Mouse (Mus musculus) heart, postnatal 14 days (tissue): ENCODE measurements around the gene Phykpl. TPM values are rescaled to one million over a fixed set of nuclear protein-coding genes. Genes with fewer than 3 reads are reported as not detected.
A peak's percentile ranks its signal among the peaks of the same experiment; 100 is the strongest.
"Not testable (repeated sequence)": the region's sequence is repeated elsewhere in the genome, so short reads cannot be mapped to it uniquely, and the experiment has no call there.

Experiments used
- DNase-seq, 2 experiments: peaks; one replicate each; pipeline ENCODE4 v3.0.0; 2021 to 2022
- intact Hi-C: fragments of 180-260 bp; cut with DNase I; formaldehyde crosslinking; loops from one replicate; pipeline ENCODE4 v1.15.1; 2025
- total RNA-seq, 2 experiments: library from RNA; stranded (reverse); gene quantifications; 2 replicates each; pipeline ENCODE4 v1.2.3; 2021

The Phykpl gene
- total RNA-seq, 2 experiments from 2014 or later: 10.3 to 10.4 TPM

GRCm38 (mm10) chr11:51614256-51614655 lies 29.7 kb downstream of the Phykpl start:
- intact Hi-C loops: loop anchor here (10.0 kb wide), 1 partner anchor 391 kb away; the partner anchor contains the start of genes Cdkl3 and Ube2b
- no peak for DNase-seq

- intact Hi-C loops: loop anchor here (5.0 to 10.0 kb wide), 2 partner anchors 37 to 390 kb away; partner anchors contain the start of genes Cdkl3, D930048N14Rik, N4bp3 and Ube2b
- no peak for DNase-seq
Measured at GRCm38 (mm10) chr11:51615129-51615528, 30.6 kb downstream of the Phykpl start.

- DNase-seq: peak; percentile 70 to 77
- intact Hi-C loops: loop anchor here (5.0 to 10.0 kb wide), 2 partner anchors 37 to 389 kb away; partner anchors contain the start of genes Cdkl3, D930048N14Rik, N4bp3 and Ube2b
Measured at GRCm38 (mm10) chr11:51615601-51616000, 31.0 kb downstream of the Phykpl start.

- intact Hi-C loops: loop anchor here (5.0 to 10.0 kb wide), 2 partner anchors 36 to 389 kb away; partner anchors contain the start of genes Cdkl3, D930048N14Rik, N4bp3 and Ube2b
- DNase-seq: not testable (repeated sequence)
Measured at GRCm38 (mm10) chr11:51616113-51616512, 31.6 kb downstream of the Phykpl start.

- intact Hi-C loops: loop anchor here (1.0 to 10.0 kb wide), 3 partner anchors 35 to 387 kb away; partner anchors contain the start of genes Cdkl3, D930048N14Rik, N4bp3 and Ube2b
- DNase-seq: peak; percentile 58 to 80
Measured at GRCm38 (mm10) chr11:51617693-51618092, 33.1 kb downstream of the Phykpl start.

- no peak for DNase-seq
- intact Hi-C loops: loop anchor here (5.0 to 10.0 kb wide), 2 partner anchors 33 to 386 kb away; partner anchors contain the start of genes Cdkl3, D930048N14Rik, N4bp3 and Ube2b
Measured at GRCm38 (mm10) chr11:51618894-51619408, 34.4 kb downstream of the Phykpl start.

- intact Hi-C loops: loop anchor here (5.0 to 10.0 kb wide), 2 partner anchors 33 to 385 kb away; partner anchors contain the start of genes Cdkl3, D930048N14Rik, N4bp3 and Ube2b
- DNase-seq: peak; percentile 89 to 96
Measured at GRCm38 (mm10) chr11:51619409-51620060, 35.0 kb downstream of the Phykpl start, which contains the start of gene Nhp2. Gene Nhp2 (plus strand): TSS chr11:51619735.

- intact Hi-C loops: no loop called here
Measured at GRCm38 (mm10) chr11:51620084-51620483, 35.5 kb downstream of the Phykpl start.

GRCm38 (mm10) chr11:51621776-51622175 lies 37.2 kb downstream of the Phykpl start:
- no peak for DNase-seq
- intact Hi-C loops: no loop called here

More at GRCm38 (mm10) chr11:51620084-51620483, 35.5 kb downstream of the Phykpl start:
- DNase-seq: no peak

- DNase-seq: no peak
- intact Hi-C loops: no loop called here
Measured at GRCm38 (mm10) chr11:51622971-51623491, 38.5 kb downstream of the Phykpl start.

- DNase-seq: no peak
- intact Hi-C loops: no loop called here
Measured at GRCm38 (mm10) chr11:51625187-51625820, 40.7 kb downstream of the Phykpl start.

GRCm38 (mm10) chr11:51627425-51627824 lies 42.9 kb downstream of the Phykpl start:
- intact Hi-C loops: no loop called here
- DNase-seq: no peak

GRCm38 (mm10) chr11:51627907-51628306 lies 43.4 kb downstream of the Phykpl start:
- intact Hi-C loops: no loop called here

GRCm38 (mm10) chr11:51629651-51630314 lies 45.2 kb downstream of the Phykpl start:
- intact Hi-C loops: no loop called here
- no peak for DNase-seq

More at GRCm38 (mm10) chr11:51627907-51628306, 43.4 kb downstream of the Phykpl start:
- no peak for DNase-seq

GRCm38 (mm10) chr11:51632130-51632753 lies 47.7 kb downstream of the Phykpl start:
- intact Hi-C loops: no loop called here
- no peak for DNase-seq

- intact Hi-C loops, DNase-seq: not testable (repeated sequence)
Measured at GRCm38 (mm10) chr11:51633200-51633599, 48.6 kb downstream of the Phykpl start.

GRCm38 (mm10) chr11:51633721-51634120 lies 49.2 kb downstream of the Phykpl start:
- no peak for DNase-seq
- intact Hi-C loops: no loop called here

- intact Hi-C loops: no loop called here
- DNase-seq: no peak
Measured at GRCm38 (mm10) chr11:51635127-51635524, 50.6 kb downstream of the Phykpl start.

GRCm38 (mm10) chr11:51635525-51636322 lies 51.2 kb downstream of the Phykpl start, which contains the start of gene Rmnd5b:
Gene Rmnd5b (minus strand): TSS chr11:51635896.
- intact Hi-C loops: no loop called here
- DNase-seq: peak; percentile 89 to 90
